9 mouse cellular contexts compared by ENCODE assay signal in genomic region chr17:44654503-44654902, GRCm38 (mm10).
DNase-seq lines count a peak whose midpoint lies in the region; ATAC-seq lines count a peak whose summit lies in the region.
"Had no signal": no experiment of that assay in that cellular context is flagged by ENCODE, and none has a peak within 500 bp of the region (broad histone marks: within the 10 kb centered on the region; RNA-seq: fewer than 3 reads in every experiment).

No protein-coding gene starts in this region.

- H3K9ac ChIP-seq in kidney, embryonic 15.5 days, result no peak overlapping the region
- H3K9ac ChIP-seq: forebrain, embryonic 13.5 days had no signal

- WGBS in kidney, embryonic 15.5 days, result 75% methylated on average over 4 of the region's 4 CpGs

- H3K27ac ChIP-seq in kidney, embryonic 15.5 days, result no peak overlapping the region
- H3K27ac ChIP-seq: forebrain, embryonic 13.5 days had no signal

- no peaks in the 10 kb centered on the region for H3K4me1 ChIP-seq in kidney, embryonic 15.5 days
- H3K4me1 ChIP-seq: forebrain, embryonic 13.5 days had no signal

- no peak overlapping the region for H3K4me2 ChIP-seq in kidney, embryonic 15.5 days
- H3K4me2 ChIP-seq: forebrain, embryonic 13.5 days had no signal

- H3K27me3 ChIP-seq in kidney, embryonic 15.5 days, result 0 out of 2 replicates have a peak, but pooled peaks cover 3% of the 10 kb centered on the region

- H3K36me3 ChIP-seq in kidney, embryonic 15.5 days, result no peaks in the 10 kb centered on the region

- no peak overlapping the region for H3K4me3 ChIP-seq in kidney, embryonic 15.5 days (replicated peaks)
- H3K4me3 ChIP-seq: forebrain, embryonic 13.5 days had no signal

- peak; percentile 79 for DNase-seq in 3T3-L1 (ENCODE audit: low read depth, low spot score)
- peak; percentile 55 to 70 for DNase-seq in CD8-positive naive resting alpha-beta T cell, adult 2 months (ENCODE audit: low read depth in 2 of 2, low spot score in 2 of 2)
- DNase-seq in cerebellum, postnatal 14 days, result peak; percentile 29 to 30
- DNase-seq in naive thymus-derived CD4-positive, alpha-beta T cell, adult 2 months (ENCODE audit: low read depth), result peak; percentile 79
- DNase-seq in heart, adult 9 months (ENCODE audit: low spot score in 2 of 2), result no peak
- no peak for DNase-seq in embryo, embryonic 10.5 days (ENCODE audit: low spot score)
- DNase-seq: kidney, adult 9 months had no signal

- ATAC-seq in kidney, embryonic 15.5 days (replicated peaks; ENCODE audit: low FRiP score), result no peak
- ATAC-seq: forebrain, embryonic 13.5 days had no signal

- H3K9me3 ChIP-seq in kidney, embryonic 15.5 days (replicated peaks), result no peaks in the 10 kb centered on the region
- H3K9me3 ChIP-seq: forebrain, embryonic 13.5 days had no signal

Comparison
In these comparisons a context has a peak if more than half of its experiments do, and no peak if none do; other contexts are left out.
1. DNase-seq: peak in 3T3-L1 (single experiment), CD8-positive naive resting alpha-beta T cell, adult 2 months (2 of 2), cerebellum, postnatal 14 days (2 of 2) and naive thymus-derived CD4-positive, alpha-beta T cell, adult 2 months (single experiment); none in heart, adult 9 months (0 of 2) and embryo, embryonic 10.5 days (single experiment).